In genomic region chr4:104439641-104440040, GRCm38 (mm10) we compare ENCODE assay signal across 19 mouse cellular contexts.
DNase-seq lines count a peak whose midpoint lies in the region; ATAC-seq lines count a peak whose summit lies in the region.
"Had no signal": no experiment of that assay in that cellular context is flagged by ENCODE, and none has a peak within 500 bp of the region (broad histone marks: within the 10 kb centered on the region; RNA-seq: fewer than 3 reads in every experiment).

No protein-coding gene starts in this region.

- H3K27ac ChIP-seq in forebrain, embryonic 16.5 days (ENCODE audit: low read length): peak overlapping the region; percentile 67
- H3K27ac ChIP-seq: gastrocnemius, adult 2 months; hindbrain, embryonic 14.5 days; macrophage; midbrain, embryonic 12.5 days had no signal

- no peak overlapping the region for H3K9ac ChIP-seq in forebrain, embryonic 16.5 days (replicated peaks; ENCODE audit: low read depth, low read length)
- H3K9ac ChIP-seq: hindbrain, embryonic 14.5 days; midbrain, embryonic 12.5 days had no signal

- 69% methylated on average over 3 of the region's 3 CpGs for WGBS in forebrain, embryonic 16.5 days

- no peaks in the 10 kb centered on the region for H3K9me3 ChIP-seq in forebrain, embryonic 16.5 days (ENCODE audit: control insufficient read depth, low read length)
- H3K9me3 ChIP-seq: midbrain, embryonic 12.5 days had no signal

- no peak overlapping the region for H3K4me2 ChIP-seq in forebrain, embryonic 16.5 days (ENCODE audit: low read length)
- H3K4me2 ChIP-seq: hindbrain, embryonic 14.5 days; midbrain, embryonic 12.5 days had no signal

- no peak for DNase-seq in cerebellum, postnatal 14 days
- DNase-seq in left cerebral cortex, postnatal 4 days: peak; percentile 9
- no peak for DNase-seq in left cerebral cortex, postnatal 10 days (ENCODE audit: extremely low spot score in 1 of 2, low spot score in 2 of 2)
- peak; percentile 76 to 79 for DNase-seq in layer of hippocampus, postnatal 36 days
- DNase-seq in urinary bladder, postnatal 25 days (ENCODE audit: low spot score): no peak
- DNase-seq in thymus, postnatal 25 days: no peak
- DNase-seq: adrenal gland, postnatal 14 days; gastrocnemius, adult 2 months; heart, adult 18-20 months; kidney, postnatal 14 days; liver; lung, adult 2 months; right cerebral cortex, postnatal 25 days had no signal

- no peak overlapping the region for H3K4me3 ChIP-seq in forebrain, embryonic 16.5 days (replicated peaks; ENCODE audit: low read length)
- H3K4me3 ChIP-seq: gastrocnemius, adult 2 months; midbrain, embryonic 12.5 days had no signal

- intact Hi-C loops in left cerebral cortex, postnatal 4 days (cut with DNase I): no loop called here
- intact Hi-C loops in left cerebral cortex, postnatal 10 days (cut with DNase I): no loop called here

- peaks cover 22% of the 10 kb centered on the region for H3K4me1 ChIP-seq in forebrain, embryonic 16.5 days (replicated peaks; ENCODE audit: control insufficient read depth, insufficient read depth, low read length)

- H3K27me3 ChIP-seq in forebrain, embryonic 16.5 days (replicated peaks; ENCODE audit: control insufficient read depth, insufficient read depth, low read length): no peaks in the 10 kb centered on the region
- H3K27me3 ChIP-seq: midbrain, embryonic 12.5 days had no signal

- no peaks in the 10 kb centered on the region for H3K36me3 ChIP-seq in forebrain, embryonic 16.5 days (ENCODE audit: control insufficient read depth, insufficient read depth)
- H3K36me3 ChIP-seq: midbrain, embryonic 12.5 days had no signal

- peak; percentile 28; the same call in 1 of the 2 replicates for ATAC-seq in cerebellum, adult (ENCODE audit: insufficient number of reproducible peaks, low FRiP score, low TSS enrichment)
- peak; percentile 55 for ATAC-seq in forebrain, embryonic 16.5 days
- ATAC-seq: intestine, embryonic 16.5 days had no signal

Comparison
In these comparisons a context has a peak if more than half of its experiments do, and no peak if none do; other contexts are left out.
1. DNase-seq: peak in left cerebral cortex, postnatal 4 days (single experiment) and layer of hippocampus, postnatal 36 days (2 of 2); none in cerebellum, postnatal 14 days (0 of 2), left cerebral cortex, postnatal 10 days (0 of 2), urinary bladder, postnatal 25 days (single experiment) and thymus, postnatal 25 days (single experiment).